9 mouse cellular contexts compared by ENCODE assay signal in the genomic region with DNA sequence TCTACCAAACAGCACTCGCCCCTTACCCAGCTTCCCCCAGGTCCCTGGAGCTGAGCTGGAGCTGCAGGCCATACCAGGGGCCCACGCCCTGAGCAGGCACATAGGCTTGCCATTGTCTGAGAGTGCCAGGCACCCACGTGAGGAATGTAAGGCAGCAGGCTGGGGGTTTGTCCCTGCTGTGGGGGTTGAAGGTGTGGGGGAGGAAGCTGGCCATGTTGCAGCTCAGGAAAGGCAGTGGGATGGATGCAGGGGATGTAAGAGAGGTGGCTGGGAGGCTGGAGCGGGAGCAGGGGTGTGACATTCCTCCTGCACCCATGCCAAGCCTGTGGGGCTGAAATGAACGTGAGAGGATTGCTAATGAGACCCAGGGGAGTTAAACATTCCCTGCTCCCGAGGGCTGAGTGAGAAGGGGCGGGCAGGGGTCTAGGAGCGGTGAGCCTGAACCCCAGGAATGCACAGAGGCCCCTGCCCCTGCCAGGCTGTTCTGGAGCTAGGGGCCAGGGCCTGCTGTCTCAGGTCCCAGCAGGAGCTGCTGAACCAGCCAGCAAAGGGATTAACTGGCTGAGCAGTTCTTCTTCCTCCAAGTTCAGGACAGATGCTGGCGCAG. TPM values are rescaled to one million over a fixed set of nuclear protein-coding genes. Genes with fewer than 3 reads are reported as not detected.
A peak's percentile ranks its signal among the peaks of the same experiment; 100 is the strongest.
DNase-seq lines count a peak whose midpoint lies in the region; ATAC-seq and TF ChIP-seq lines count a peak whose summit lies in the region.
"Had no signal": no experiment of that assay in that cellular context is flagged by ENCODE, and none has a peak within 500 bp of the region (broad histone marks: within the 10 kb centered on the region; RNA-seq: fewer than 3 reads in every experiment).

No protein-coding gene starts in this region.

- H3K9me3 ChIP-seq in heart, embryonic 10.5 days: no peaks in the 10 kb centered on the region
- no peaks in the 10 kb centered on the region for H3K9me3 ChIP-seq in forebrain, embryonic 11.5 days (ENCODE audit: control insufficient read depth, low read length)
- H3K9me3 ChIP-seq in kidney, postnatal 0 days (replicated peaks; ENCODE audit: low read length): no peaks in the 10 kb centered on the region
- no peaks in the 10 kb centered on the region for H3K9me3 ChIP-seq in neural tube, embryonic 14.5 days (ENCODE audit: control insufficient read depth, low read length)
- H3K9me3 ChIP-seq in intestine, embryonic 16.5 days (ENCODE audit: control insufficient read depth, low read length): no peaks in the 10 kb centered on the region

- DNase-seq in heart, embryonic 10.5 days (ENCODE audit: low spot score): no peak
- DNase-seq in heart, adult 11 months: no peak
- peak; percentile 61 for DNase-seq in forebrain, embryonic 11.5 days (ENCODE audit: low spot score)
- peak; percentile 60 for DNase-seq in kidney, postnatal 0 days (ENCODE audit: low spot score)
- DNase-seq in thymus, postnatal 36 days: no peak
- no peak for DNase-seq in spleen, adult 12 weeks (ENCODE audit: low spot score)

- H3K9ac ChIP-seq in forebrain, embryonic 11.5 days (ENCODE audit: low read length): peak overlapping the region; percentile 23
- H3K9ac ChIP-seq in kidney, postnatal 0 days (ENCODE audit: low read depth, low read length): no peak overlapping the region
- no peak overlapping the region for H3K9ac ChIP-seq in neural tube, embryonic 14.5 days (replicated peaks; ENCODE audit: low read depth, low read length)
- no peak overlapping the region for H3K9ac ChIP-seq in intestine, embryonic 16.5 days (ENCODE audit: low read depth, low read length)
- H3K9ac ChIP-seq: liver, embryonic 14.5 days had no signal

- H3K36me3 ChIP-seq in heart, embryonic 10.5 days: no peaks in the 10 kb centered on the region
- H3K36me3 ChIP-seq in forebrain, embryonic 11.5 days (ENCODE audit: control insufficient read depth, insufficient read depth, low read length): no peaks in the 10 kb centered on the region
- H3K36me3 ChIP-seq in kidney, postnatal 0 days (ENCODE audit: insufficient read depth, low read length): no peaks in the 10 kb centered on the region
- no peaks in the 10 kb centered on the region for H3K36me3 ChIP-seq in neural tube, embryonic 14.5 days (ENCODE audit: control insufficient read depth, insufficient read depth, low read length)
- no peaks in the 10 kb centered on the region for H3K36me3 ChIP-seq in intestine, embryonic 16.5 days (ENCODE audit: control insufficient read depth, insufficient read depth, low read length)

- WGBS in heart, embryonic 10.5 days: 40% methylated on average over 9 of the region's 9 CpGs
- WGBS in forebrain, embryonic 11.5 days: 32% methylated on average over 9 of the region's 9 CpGs
- WGBS in kidney, postnatal 0 days: 37% methylated on average over 9 of the region's 9 CpGs
- WGBS in neural tube, embryonic 14.5 days: 24% methylated on average over 9 of the region's 9 CpGs
- 48% methylated on average over 9 of the region's 9 CpGs for WGBS in intestine, embryonic 16.5 days

- peak overlapping the region; percentile 18; the same call in 1 of the 2 replicates for H3K27ac ChIP-seq in heart, embryonic 10.5 days
- peak overlapping the region; percentile 0; the same call in 1 of the 2 replicates for H3K27ac ChIP-seq in forebrain, embryonic 11.5 days (ENCODE audit: low read depth, low read length)
- peak overlapping the region; percentile 86 for H3K27ac ChIP-seq in kidney, postnatal 0 days
- H3K27ac ChIP-seq in neural tube, embryonic 14.5 days (ENCODE audit: low read depth, low read length): peak overlapping the region; percentile 45
- H3K27ac ChIP-seq in intestine, embryonic 16.5 days (ENCODE audit: low read length): no peak overlapping the region
- H3K27ac ChIP-seq: liver, embryonic 14.5 days had no signal

- peak; percentile 67 for ATAC-seq in forebrain, embryonic 11.5 days (replicated peaks; ENCODE audit: low FRiP score)
- peak; percentile 69; the same call in 1 of the 2 replicates for ATAC-seq in kidney, postnatal 0 days (replicated peaks; ENCODE audit: low FRiP score, low read depth)
- peak; percentile 65 for ATAC-seq in neural tube, embryonic 14.5 days (ENCODE audit: low read depth)
- ATAC-seq in intestine, embryonic 16.5 days: no peak

- TF ChIP-seq CTCF in kidney, postnatal 0 days (IDR thresholded peaks at IDR 0.05; ENCODE audit: low read depth): no peak

- peaks cover 9% of the 10 kb centered on the region; the same call in 1 of the 2 replicates for H3K27me3 ChIP-seq in heart, embryonic 10.5 days (ENCODE audit: insufficient read depth, poor library complexity, severe bottlenecking)
- H3K27me3 ChIP-seq in forebrain, embryonic 11.5 days (ENCODE audit: control insufficient read depth, insufficient read depth, low read length): no peaks in the 10 kb centered on the region
- H3K27me3 ChIP-seq in kidney, postnatal 0 days (ENCODE audit: insufficient read depth, low read length): no peaks in the 10 kb centered on the region
- no peaks in the 10 kb centered on the region for H3K27me3 ChIP-seq in neural tube, embryonic 14.5 days (ENCODE audit: control insufficient read depth, insufficient read depth, low read length)
- no peaks in the 10 kb centered on the region for H3K27me3 ChIP-seq in intestine, embryonic 16.5 days (replicated peaks; ENCODE audit: control insufficient read depth, insufficient read depth, low read length)

- H3K4me1 ChIP-seq in heart, embryonic 10.5 days: peaks cover 15% of the 10 kb centered on the region
- H3K4me1 ChIP-seq in forebrain, embryonic 11.5 days (replicated peaks; ENCODE audit: control insufficient read depth, insufficient read depth, low read length): peaks cover 10% of the 10 kb centered on the region; the same call in 1 of the 2 replicates
- H3K4me1 ChIP-seq in kidney, postnatal 0 days (replicated peaks; ENCODE audit: insufficient read depth, low read length): peaks cover 11% of the 10 kb centered on the region; the same call in 1 of the 2 replicates
- peaks cover 6% of the 10 kb centered on the region for H3K4me1 ChIP-seq in neural tube, embryonic 14.5 days (ENCODE audit: control insufficient read depth, insufficient read depth, low read length)
- H3K4me1 ChIP-seq in intestine, embryonic 16.5 days (ENCODE audit: control insufficient read depth, insufficient read depth, low read length): 0 out of 2 replicates have a peak, but pooled peaks cover 3% of the 10 kb centered on the region

- H3K4me2 ChIP-seq in forebrain, embryonic 11.5 days (ENCODE audit: low read depth, low read length, severe bottlenecking): no peak overlapping the region
- 0 out of 2 replicates have a peak overlapping the region, but pooled peaks have one; percentile 21 for H3K4me2 ChIP-seq in kidney, postnatal 0 days (ENCODE audit: low read length)
- H3K4me2 ChIP-seq in neural tube, embryonic 14.5 days (ENCODE audit: low read depth, low read length): no peak overlapping the region
- H3K4me2 ChIP-seq in intestine, embryonic 16.5 days (ENCODE audit: low read depth, low read length): no peak overlapping the region

- 0 out of 2 replicates have a peak overlapping the region, but pooled peaks have one; percentile 12 for H3K4me3 ChIP-seq in heart, embryonic 10.5 days
- H3K4me3 ChIP-seq in forebrain, embryonic 11.5 days (ENCODE audit: low read depth, low read length): no peak overlapping the region
- no peak overlapping the region for H3K4me3 ChIP-seq in kidney, postnatal 0 days (replicated peaks; ENCODE audit: low read depth, low read length)
- H3K4me3 ChIP-seq in neural tube, embryonic 14.5 days (ENCODE audit: low read depth, low read length): no peak overlapping the region
- H3K4me3 ChIP-seq in intestine, embryonic 16.5 days (ENCODE audit: low read length): no peak overlapping the region

RNA-seq across cellular contexts. Expression of gene Cldn19, which starts 1.1 kb away (rescaled TPM):
- polyA plus RNA-seq in heart, embryonic 10.5 days (2016; fragmentation: Nextera tagmentation; extraction: Ambion mirVana): 0.16 TPM in 1 of 2 replicates, not detected in the other
- 0.21 and 0.31 TPM in 2 replicates for polyA plus RNA-seq in forebrain, embryonic 11.5 days (2014; fragmentation: Nextera tagmentation; extraction: Ambion mirVana)
- polyA plus RNA-seq in kidney, postnatal 0 days (2015; fragmentation: Nextera tagmentation; extraction: Ambion mirVana): 70.2 and 72.5 TPM in 2 replicates
- polyA plus RNA-seq in neural tube, embryonic 14.5 days (2014; fragmentation: Nextera tagmentation; extraction: Ambion mirVana): 0.75 and 0.79 TPM in 2 replicates
- 0.28 and 0.60 TPM in 2 replicates for polyA plus RNA-seq in intestine, embryonic 16.5 days (2015; fragmentation: Nextera tagmentation; extraction: Ambion mirVana)
- polyA plus RNA-seq: liver, embryonic 14.5 days had no signal

RNA-seq across cellular contexts. Expression of gene P3h1, which starts 21.4 kb away (rescaled TPM):
- polyA plus RNA-seq in heart, embryonic 10.5 days (2016; fragmentation: Nextera tagmentation; extraction: Ambion mirVana): 29.1 and 29.6 TPM in 2 replicates
- polyA plus RNA-seq in forebrain, embryonic 11.5 days (2014; fragmentation: Nextera tagmentation; extraction: Ambion mirVana): 16.8 and 17.8 TPM in 2 replicates
- 32.4 and 34.9 TPM in 2 replicates for polyA plus RNA-seq in kidney, postnatal 0 days (2015; fragmentation: Nextera tagmentation; extraction: Ambion mirVana)
- polyA plus RNA-seq in neural tube, embryonic 14.5 days (2014; fragmentation: Nextera tagmentation; extraction: Ambion mirVana): 9.1 and 15.3 TPM in 2 replicates
- 22.4 and 23.9 TPM in 2 replicates for polyA plus RNA-seq in intestine, embryonic 16.5 days (2015; fragmentation: Nextera tagmentation; extraction: Ambion mirVana)

RNA-seq across cellular contexts. Expression of gene AU022252, which starts 21.6 kb away (rescaled TPM):
- 35.8 and 44.0 TPM in 2 replicates for polyA plus RNA-seq in heart, embryonic 10.5 days (2016; fragmentation: Nextera tagmentation; extraction: Ambion mirVana)
- polyA plus RNA-seq in forebrain, embryonic 11.5 days (2014; fragmentation: Nextera tagmentation; extraction: Ambion mirVana): 37.3 and 37.8 TPM in 2 replicates
- 28.1 and 31.1 TPM in 2 replicates for polyA plus RNA-seq in kidney, postnatal 0 days (2015; fragmentation: Nextera tagmentation; extraction: Ambion mirVana)
- 19.2 and 30.1 TPM in 2 replicates for polyA plus RNA-seq in neural tube, embryonic 14.5 days (2014; fragmentation: Nextera tagmentation; extraction: Ambion mirVana)
- polyA plus RNA-seq in intestine, embryonic 16.5 days (2015; fragmentation: Nextera tagmentation; extraction: Ambion mirVana): 26.3 and 27.3 TPM in 2 replicates

RNA-seq across cellular contexts. Expression of gene Tmem269, which starts 36.1 kb away (rescaled TPM):
- polyA plus RNA-seq in heart, embryonic 10.5 days (2016; fragmentation: Nextera tagmentation; extraction: Ambion mirVana): not detected in 2 replicates
- not detected in 2 replicates for polyA plus RNA-seq in forebrain, embryonic 11.5 days (2014; fragmentation: Nextera tagmentation; extraction: Ambion mirVana)
- polyA plus RNA-seq in kidney, postnatal 0 days (2015; fragmentation: Nextera tagmentation; extraction: Ambion mirVana): 0.14 TPM in 1 of 2 replicates, not detected in the other
- polyA plus RNA-seq in neural tube, embryonic 14.5 days (2014; fragmentation: Nextera tagmentation; extraction: Ambion mirVana): 0.78 TPM in 1 of 2 replicates, not detected in the other
- polyA plus RNA-seq in intestine, embryonic 16.5 days (2015; fragmentation: Nextera tagmentation; extraction: Ambion mirVana): not detected in 2 replicates
- polyA plus RNA-seq: liver, embryonic 14.5 days had no signal

RNA-seq across cellular contexts. Expression of gene Ybx1, which starts 40.3 kb away (rescaled TPM):
- 712 and 1,091 TPM in 2 replicates for polyA plus RNA-seq in heart, embryonic 10.5 days (2016; fragmentation: Nextera tagmentation; extraction: Ambion mirVana)
- polyA plus RNA-seq in forebrain, embryonic 11.5 days (2014; fragmentation: Nextera tagmentation; extraction: Ambion mirVana): 1,312 and 1,467 TPM in 2 replicates
- 606 and 676 TPM in 2 replicates for polyA plus RNA-seq in kidney, postnatal 0 days (2015; fragmentation: Nextera tagmentation; extraction: Ambion mirVana)
- 976 and 994 TPM in 2 replicates for polyA plus RNA-seq in neural tube, embryonic 14.5 days (2014; fragmentation: Nextera tagmentation; extraction: Ambion mirVana)
- 420 and 457 TPM in 2 replicates for polyA plus RNA-seq in intestine, embryonic 16.5 days (2015; fragmentation: Nextera tagmentation; extraction: Ambion mirVana)

Comparison
In these comparisons a context has a peak if more than half of its experiments do, and no peak if none do; other contexts are left out.
1. DNase-seq: peak in forebrain, embryonic 11.5 days (single experiment) and kidney, postnatal 0 days (single experiment); none in heart, embryonic 10.5 days (single experiment), heart, adult 11 months (single experiment), thymus, postnatal 36 days (0 of 2) and spleen, adult 12 weeks (single experiment).
2. RNA of gene Cldn19, which starts 1.1 kb away (polyA plus RNA-seq): 70.2 to 72.5 TPM in kidney, postnatal 0 days; 0.75 to 0.79 TPM in neural tube, embryonic 14.5 days, 0.28 to 0.60 TPM in intestine, embryonic 16.5 days, 0.21 to 0.31 TPM in forebrain, embryonic 11.5 days and 0.16 TPM in heart, embryonic 10.5 days; every median in the first group is over 10 times any median in the second.